Mouse (Mus musculus): ENCODE measurements around the gene Msrb3.

DNA sequence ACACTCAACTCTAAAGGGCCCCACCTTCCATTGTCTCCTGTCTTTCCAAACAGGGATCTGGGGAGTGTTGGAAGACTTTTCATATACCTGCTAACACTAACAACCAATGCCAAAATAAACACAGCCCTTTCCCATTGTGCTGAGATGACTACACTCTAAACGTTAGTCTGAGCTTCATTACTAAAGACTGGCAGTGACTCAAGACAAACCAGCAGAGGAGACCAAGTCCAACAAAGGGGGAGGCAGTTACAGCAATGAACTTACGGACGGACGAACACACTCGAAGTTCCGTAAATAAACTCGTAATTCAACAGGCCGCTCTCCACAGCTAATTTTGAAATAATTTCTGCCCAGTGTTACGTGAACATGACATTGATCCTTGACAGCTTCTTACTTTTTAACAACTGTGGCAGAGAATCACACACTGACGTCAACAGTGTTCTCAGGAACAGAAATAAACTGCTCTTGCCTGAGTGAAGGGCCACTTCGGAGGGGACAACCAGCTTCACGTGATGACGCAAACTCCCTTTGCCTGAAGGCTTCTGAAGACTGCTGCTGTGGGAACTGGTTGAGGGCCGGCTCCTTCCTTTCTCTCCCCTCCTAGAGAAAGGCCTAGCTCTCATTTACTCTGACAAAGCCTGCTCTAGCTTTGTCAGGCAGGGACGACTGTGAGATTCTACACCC lies 16.2 kb upstream of the Msrb3 start:
- no peak for TF ChIP-seq RCOR1 (conservative IDR thresholded peaks at IDR 0.05; ENCODE audit: low read depth, low read length)
- no peak for TF ChIP-seq POLR2A (IDR thresholded peaks at IDR 0.05; ENCODE audit: low read depth, low read length)
- TF ChIP-seq CTCF (conservative IDR thresholded peaks at IDR 0.05 in 1 of 2, IDR thresholded peaks at IDR 0.05 in 1 of 2; ENCODE audit: low read depth in 2 of 2, low read length in 2 of 2) = no peak
- no peak for TF ChIP-seq ZNF384 (IDR thresholded peaks at IDR 0.05; ENCODE audit: low read depth, low read length)
- no peak for TF ChIP-seq ETS1 (conservative IDR thresholded peaks at IDR 0.05; ENCODE audit: low read depth, low read length)
- no peak for TF ChIP-seq TBP (conservative IDR thresholded peaks at IDR 0.05; ENCODE audit: low read depth, low read length)
- no peak for TF ChIP-seq BHLHE40 (IDR thresholded peaks at IDR 0.05; ENCODE audit: low read depth, low read length)
- no peak for TF ChIP-seq SMC3 (IDR thresholded peaks at IDR 0.05; ENCODE audit: low read depth, low read length)
- no peak for TF ChIP-seq ZC3H11A (IDR thresholded peaks at IDR 0.05; ENCODE audit: low read depth, low read length)
